Comparison of ENCODE assay signal across 12 mouse cellular contexts in the genomic region with DNA sequence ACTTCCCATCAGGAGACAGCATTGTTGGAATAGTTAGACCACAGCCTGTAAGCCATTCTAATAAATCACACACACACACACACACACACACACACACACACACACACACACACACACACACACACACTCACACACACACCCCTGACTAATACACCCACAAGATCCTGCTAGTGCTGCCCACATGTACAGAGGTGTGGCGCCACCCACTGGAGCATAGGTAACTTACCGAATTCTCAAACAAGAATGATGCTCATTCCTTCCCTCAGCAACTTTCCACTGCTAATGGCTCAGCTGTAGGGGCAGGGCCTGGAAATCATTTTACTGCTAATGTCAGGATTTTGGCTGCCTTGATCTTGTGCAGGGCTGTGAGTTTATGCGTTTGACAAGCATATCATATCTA. TPM values are rescaled to one million over a fixed set of nuclear protein-coding genes. Genes with fewer than 3 reads are reported as not detected.
DNase-seq lines count a peak whose midpoint lies in the region; ATAC-seq and TF ChIP-seq lines count a peak whose summit lies in the region.
"Had no signal": no experiment of that assay in that cellular context is flagged by ENCODE, and none has a peak within 500 bp of the region (broad histone marks: within the 10 kb centered on the region; RNA-seq: fewer than 3 reads in every experiment).

No protein-coding gene starts in this region.

- TF ChIP-seq EP300 in stomach, postnatal 0 days (optimal IDR thresholded peaks at IDR 0.05) = no peak

- H3K4me3 ChIP-seq in gastrocnemius, adult 2 months = no peak overlapping the region
- no peak overlapping the region for H3K4me3 ChIP-seq in embryonic facial prominence, embryonic 14.5 days (ENCODE audit: low read depth, low read length)
- H3K4me3 ChIP-seq in stomach, postnatal 0 days (ENCODE audit: low read depth, low read length) = no peak overlapping the region
- H3K4me3 ChIP-seq: forebrain, embryonic 12.5 days; heart, embryonic 13.5 days had no signal

- TF ChIP-seq CTCF in gastrocnemius, adult 2 months (IDR thresholded peaks at IDR 0.05) = peak; percentile 42; the same call in 1 of the 2 replicates
- peak; percentile 63 for TF ChIP-seq CTCF in stomach, postnatal 0 days (IDR thresholded peaks at IDR 0.05; ENCODE audit: low read depth)

- no peak overlapping the region for H3K27ac ChIP-seq in gastrocnemius, adult 2 months
- H3K27ac ChIP-seq in embryonic facial prominence, embryonic 14.5 days (replicated peaks; ENCODE audit: low read depth, low read length) = no peak overlapping the region
- no peak overlapping the region for H3K27ac ChIP-seq in stomach, postnatal 0 days (replicated peaks)
- H3K27ac ChIP-seq: forebrain, embryonic 12.5 days; heart, embryonic 13.5 days; macrophage had no signal

- intact Hi-C loops in gastrocnemius, adult 2 months (cut with DNase I) = no loop called here
- intact Hi-C loops in gastrocnemius, postnatal 36 days (cut with DNase I) = no loop called here

- H3K36me3 ChIP-seq in embryonic facial prominence, embryonic 14.5 days (ENCODE audit: control insufficient read depth, insufficient read depth, low read length) = no peaks in the 10 kb centered on the region
- no peaks in the 10 kb centered on the region for H3K36me3 ChIP-seq in stomach, postnatal 0 days (ENCODE audit: control insufficient read depth, insufficient read depth, low read length)
- H3K36me3 ChIP-seq: forebrain, embryonic 12.5 days; heart, embryonic 13.5 days had no signal

- no peaks in the 10 kb centered on the region for H3K27me3 ChIP-seq in embryonic facial prominence, embryonic 14.5 days (replicated peaks; ENCODE audit: control insufficient read depth, insufficient read depth, low read length)
- no peaks in the 10 kb centered on the region for H3K27me3 ChIP-seq in stomach, postnatal 0 days (ENCODE audit: control insufficient read depth, insufficient read depth, low read length)
- H3K27me3 ChIP-seq: heart, embryonic 13.5 days had no signal

- 29% methylated on average over 3 of the region's 3 CpGs for WGBS in embryonic facial prominence, embryonic 14.5 days
- WGBS in stomach, postnatal 0 days = 38% methylated on average over 3 of the region's 3 CpGs

- H3K4me2 ChIP-seq in embryonic facial prominence, embryonic 14.5 days (ENCODE audit: low read depth, low read length) = no peak overlapping the region
- H3K4me2 ChIP-seq in stomach, postnatal 0 days (replicated peaks; ENCODE audit: low read depth) = no peak overlapping the region
- H3K4me2 ChIP-seq: forebrain, embryonic 12.5 days; heart, embryonic 13.5 days had no signal

- no peak for DNase-seq in gastrocnemius, adult 2 months
- no peak for DNase-seq in gastrocnemius, postnatal 36 days
- peak; percentile 24 for DNase-seq in right cerebral cortex, adult 18-20 months
- DNase-seq in right cerebral cortex, postnatal 4 days = no peak
- peak; percentile 32 for DNase-seq in embryonic facial prominence, embryonic 14.5 days (ENCODE audit: low spot score)
- DNase-seq in stomach, postnatal 0 days (ENCODE audit: low spot score) = no peak
- no peak for DNase-seq in MN1 (ENCODE audit: low spot score)
- DNase-seq in layer of hippocampus, adult 9-10 months (ENCODE audit: low spot score) = no peak
- DNase-seq: cerebellum, adult 18-20 months had no signal

- H3K4me1 ChIP-seq in embryonic facial prominence, embryonic 14.5 days (ENCODE audit: control insufficient read depth, insufficient read depth, low read length) = no peaks in the 10 kb centered on the region; the same call in 1 of the 2 replicates
- no peaks in the 10 kb centered on the region for H3K4me1 ChIP-seq in stomach, postnatal 0 days (replicated peaks; ENCODE audit: control insufficient read depth, insufficient read depth)
- H3K4me1 ChIP-seq: heart, embryonic 13.5 days had no signal

- no peaks in the 10 kb centered on the region for H3K9me3 ChIP-seq in embryonic facial prominence, embryonic 14.5 days (ENCODE audit: control insufficient read depth, low read length)
- H3K9me3 ChIP-seq in stomach, postnatal 0 days (ENCODE audit: control insufficient read depth, low read length) = no peaks in the 10 kb centered on the region
- H3K9me3 ChIP-seq: forebrain, embryonic 12.5 days; heart, embryonic 13.5 days had no signal

- no peak for ATAC-seq in embryonic facial prominence, embryonic 14.5 days (ENCODE audit: low read depth)
- ATAC-seq in stomach, postnatal 0 days (ENCODE audit: low FRiP score, low TSS enrichment) = 0 out of 2 replicates have a peak, but pooled peaks have one; percentile 42

- no peak overlapping the region for H3K9ac ChIP-seq in embryonic facial prominence, embryonic 14.5 days (ENCODE audit: low read depth, low read length)
- no peak overlapping the region for H3K9ac ChIP-seq in stomach, postnatal 0 days (ENCODE audit: low read length)
- H3K9ac ChIP-seq: forebrain, embryonic 12.5 days; heart, embryonic 13.5 days had no signal

RNA-seq across cellular contexts. Expression of a gene that starts 46.5 kb away (rescaled TPM):
- total RNA-seq in gastrocnemius, adult 2 months (2021) = 10 to 100 TPM; 28.8 to 43.1 TPM
- total RNA-seq in gastrocnemius, postnatal 36 days (2021) = 10 to 100 TPM; 36.3 to 69.3 TPM
- polyA plus RNA-seq in embryonic facial prominence, embryonic 14.5 days (2014; fragmentation: Nextera tagmentation; extraction: Ambion mirVana) = 271 and 297 TPM in 2 replicates
- polyA plus RNA-seq in stomach, postnatal 0 days (2015; fragmentation: Nextera tagmentation; extraction: Ambion mirVana) = 96.7 and 102 TPM in 2 replicates

Comparison
In these comparisons a context has a peak if more than half of its experiments do, and no peak if none do; other contexts are left out.
1. DNase-seq: peak in right cerebral cortex, adult 18-20 months (single experiment) and embryonic facial prominence, embryonic 14.5 days (single experiment); none in gastrocnemius, adult 2 months (single experiment), gastrocnemius, postnatal 36 days (0 of 2), right cerebral cortex, postnatal 4 days (single experiment), stomach, postnatal 0 days (single experiment), MN1 (single experiment) and layer of hippocampus, adult 9-10 months (single experiment).